Mouse (Mus musculus) liver, embryonic 16.5 days (tissue): ENCODE measurements around the gene 4933430I17Rik. TPM values are rescaled to one million over a fixed set of nuclear protein-coding genes. Genes with fewer than 3 reads are reported as not detected.

Source experiments
- ATAC-seq: fragments of 200-750 bp; cut with Nextera tagmentation; 2 replicates; pipeline ENCODE4 v1.8.0; 2017; ENCODE audit warnings: low read depth, mild to moderate bottlenecking, moderate number of reproducible peaks, moderate library complexity
- H3K27ac ChIP-seq: fragments of 300-500 bp; sonication (generic); 2 replicates; pipeline ENCODE4 v1.5.1; 2014; ENCODE audit warnings: mild to moderate bottlenecking, low read length
- H3K27me3 ChIP-seq: fragments of 300-500 bp; sonication (generic); 2 replicates; pipeline ENCODE4 v1.6.1; 2014; ENCODE audit warnings: low read depth, low read length, mixed read lengths; ENCODE audit not compliant: control insufficient read depth, insufficient read depth
- H3K36me3 ChIP-seq: fragments of 300-500 bp; sonication (generic); 2 replicates; pipeline ENCODE4 v1.6.1; 2014; ENCODE audit warnings: mild to moderate bottlenecking; ENCODE audit not compliant: control insufficient read depth, insufficient read depth
- H3K4me1 ChIP-seq: fragments of 300-500 bp; sonication (generic); 2 replicates; pipeline ENCODE4 v1.6.1; 2014; ENCODE audit warnings: low read depth, low read length, mixed read lengths; ENCODE audit not compliant: control insufficient read depth
- H3K4me2 ChIP-seq: fragments of 300-500 bp; sonication (generic); 2 replicates; pipeline ENCODE4 v1.6.1; 2014; ENCODE audit warnings: low read depth, low read length, mixed read lengths
- H3K4me3 ChIP-seq: fragments of 300-500 bp; sonication (generic); 2 replicates; pipeline ENCODE4 v1.5.1; 2014; ENCODE audit warnings: low read depth, mild to moderate bottlenecking, low read length
- H3K9ac ChIP-seq: fragments of 300-500 bp; sonication (generic); 2 replicates; pipeline ENCODE4 v1.6.1; 2014; ENCODE audit warnings: low read depth, low read length
- H3K9me3 ChIP-seq: fragments of 300-500 bp; sonication (generic); replicated peaks from 2 replicates; pipeline ENCODE4 v1.6.1; 2016; ENCODE audit warnings: low read length; ENCODE audit not compliant: control insufficient read depth
- WGBS: fragments of 180-500 bp; shearing (Covaris S2); extraction: QIAGEN DNeasy Blood & Tissue Kit; methylation state at CpG from one replicate; pipeline ENCODE4 v1.1.7; 2014; ENCODE audit not compliant: insufficient replicate concordance; 5-methylcytosine and 5-hydroxymethylcytosine counted together
- polyA plus RNA-seq: library from polyadenylated mRNA; unstranded; fragments of >200 nt; fragmentation: Nextera tagmentation; extraction: Ambion mirVana; gene quantifications from 2 replicates; pipeline ENCODE4 v1.2.1, GENCODE M21; 2015

Gene 4933430I17Rik
- polyA plus RNA-seq, 1 experiment from 2014 or later = 0.06 TPM

GRCm38 (mm10) chr4:62519849-62520233 lies 5.3 kb upstream of the 4933430I17Rik start, which contains the start of gene Alad:
Gene Alad, minus strand, starts transcription at chr4:62519918.
- Histone ChIP-seq H3K4me3 (peak within 1 kb of the TSS; percentile 72), H3K4me2 (peak within 1 kb of the TSS; percentile 87), H3K4me1 (peaks cover 39% of the 10 kb centered on the region), H3K27me3 (no peaks in the 10 kb centered on the region), H3K9me3 (no peaks in the 10 kb centered on the region), H3K9ac (peak within 1 kb of the TSS; percentile 91), H3K27ac (peak within 1 kb of the TSS; percentile 98), H3K36me3 (peaks cover 5% of the 10 kb centered on the region; the same call in 1 of the 2 replicates)
- ATAC-seq = peak; percentile 55
- WGBS = 0% methylated on average over 37 of the region's 37 CpGs

GRCm38 (mm10) chr4:62520892-62521400 lies 4.2 kb upstream of the 4933430I17Rik start:
- no peaks in the 10 kb centered on the region; the same call in 1 of the 2 replicates for H3K36me3 ChIP-seq
- H3K4me2 ChIP-seq = peak overlapping the region; percentile 87; the same call in 1 of the 2 replicates
- H3K4me3 ChIP-seq = no peak overlapping the region
- no peaks in the 10 kb centered on the region for H3K27me3 ChIP-seq
- H3K9me3 ChIP-seq = no peaks in the 10 kb centered on the region
- no peak for ATAC-seq
- WGBS = 47% methylated on average over 2 of the region's 2 CpGs
- peak overlapping the region; percentile 59 for H3K27ac ChIP-seq
- no peak overlapping the region for H3K9ac ChIP-seq
- H3K4me1 ChIP-seq = peaks cover 36% of the 10 kb centered on the region

- no peaks in the 10 kb centered on the region; the same call in 1 of the 2 replicates for H3K36me3 ChIP-seq
- peaks cover 24% of the 10 kb centered on the region for H3K4me1 ChIP-seq
- no peaks in the 10 kb centered on the region for H3K27me3 ChIP-seq
- no peak for ATAC-seq
- 2% methylated on average over 10 of the region's 10 CpGs for WGBS
- no peaks in the 10 kb centered on the region for H3K9me3 ChIP-seq
- H3K9ac ChIP-seq = no peak overlapping the region
- no peak overlapping the region for H3K27ac ChIP-seq
- H3K4me2 ChIP-seq = peak overlapping the region; percentile 62
- peak overlapping the region; percentile 83 for H3K4me3 ChIP-seq
Observed at GRCm38 (mm10) chr4:62525489-62525811, 281 bp downstream of the 4933430I17Rik start.

GRCm38 (mm10) chr4:62526256-62526655 lies 1.1 kb downstream of the 4933430I17Rik start:
- WGBS = 45% methylated on average over 2 of the region's 2 CpGs
- Histone ChIP-seq H3K4me2 (no peak overlapping the region), H3K36me3 (no peaks in the 10 kb centered on the region; the same call in 1 of the 2 replicates), H3K27me3 (no peaks in the 10 kb centered on the region), H3K4me3 (no peak overlapping the region), H3K27ac (no peak overlapping the region), H3K9ac (no peak overlapping the region), H3K9me3 (no peaks in the 10 kb centered on the region), H3K4me1 (peaks cover 18% of the 10 kb centered on the region)
- no peak for ATAC-seq

GRCm38 (mm10) chr4:62527655-62528054 lies 2.5 kb downstream of the 4933430I17Rik start:
- no peaks in the 10 kb centered on the region for H3K27me3 ChIP-seq
- no peak overlapping the region for H3K27ac ChIP-seq
- H3K9me3 ChIP-seq = no peaks in the 10 kb centered on the region
- no peak overlapping the region for H3K4me2 ChIP-seq
- no peak for ATAC-seq
- WGBS = 22% methylated on average over 4 of the region's 4 CpGs
- H3K9ac ChIP-seq = no peak overlapping the region
- H3K4me1 ChIP-seq = peaks cover 14% of the 10 kb centered on the region
- H3K4me3 ChIP-seq = no peak overlapping the region
- H3K36me3 ChIP-seq = no peaks in the 10 kb centered on the region; the same call in 1 of the 2 replicates

- no peak overlapping the region for H3K27ac ChIP-seq
- no peak for ATAC-seq
- no peak overlapping the region for H3K4me2 ChIP-seq
- 56% methylated on average over 6 of the region's 6 CpGs for WGBS
- H3K36me3 ChIP-seq = no peaks in the 10 kb centered on the region
- H3K9me3 ChIP-seq = no peaks in the 10 kb centered on the region
- no peaks in the 10 kb centered on the region for H3K27me3 ChIP-seq
- no peak overlapping the region for H3K4me3 ChIP-seq
- H3K4me1 ChIP-seq = no peaks in the 10 kb centered on the region; the same call in 1 of the 2 replicates
- no peak overlapping the region for H3K9ac ChIP-seq
Observed at GRCm38 (mm10) chr4:62533729-62534128, 8.6 kb downstream of the 4933430I17Rik start.

GRCm38 (mm10) chr4:62541802-62542201 lies 16.6 kb downstream of the 4933430I17Rik start:
- no peaks in the 10 kb centered on the region for H3K4me1 ChIP-seq
- 67% methylated on average over 3 of the region's 3 CpGs for WGBS
- H3K27me3 ChIP-seq = no peaks in the 10 kb centered on the region

GRCm38 (mm10) chr4:62543782-62544181 lies 18.6 kb downstream of the 4933430I17Rik start:
- H3K4me1 ChIP-seq = no peaks in the 10 kb centered on the region
- H3K9me3 ChIP-seq = no peaks in the 10 kb centered on the region
- no peaks in the 10 kb centered on the region for H3K36me3 ChIP-seq
- 75% methylated on average over 6 of the region's 6 CpGs for WGBS
- ATAC-seq = no peak
- H3K4me3 ChIP-seq = no peak overlapping the region
- H3K27me3 ChIP-seq = no peaks in the 10 kb centered on the region
- H3K9ac ChIP-seq = no peak overlapping the region
- H3K4me2 ChIP-seq = no peak overlapping the region
- no peak overlapping the region for H3K27ac ChIP-seq

More at GRCm38 (mm10) chr4:62541802-62542201, 16.6 kb downstream of the 4933430I17Rik start:
- Histone ChIP-seq H3K36me3 (no peaks in the 10 kb centered on the region), H3K9me3 (no peaks in the 10 kb centered on the region), H3K27ac (no peak overlapping the region), H3K9ac (no peak overlapping the region), H3K4me2 (no peak overlapping the region), H3K4me3 (no peak overlapping the region)
- no peak for ATAC-seq

GRCm38 (mm10) chr4:62544801-62545200 lies 19.6 kb downstream of the 4933430I17Rik start:
- Histone ChIP-seq H3K4me1 (no peaks in the 10 kb centered on the region), H3K9me3 (no peaks in the 10 kb centered on the region), H3K4me3 (no peak overlapping the region), H3K36me3 (no peaks in the 10 kb centered on the region), H3K4me2 (no peak overlapping the region), H3K9ac (no peak overlapping the region), H3K27ac (no peak overlapping the region), H3K27me3 (no peaks in the 10 kb centered on the region)
- ATAC-seq = no peak
